In the genomic region with DNA sequence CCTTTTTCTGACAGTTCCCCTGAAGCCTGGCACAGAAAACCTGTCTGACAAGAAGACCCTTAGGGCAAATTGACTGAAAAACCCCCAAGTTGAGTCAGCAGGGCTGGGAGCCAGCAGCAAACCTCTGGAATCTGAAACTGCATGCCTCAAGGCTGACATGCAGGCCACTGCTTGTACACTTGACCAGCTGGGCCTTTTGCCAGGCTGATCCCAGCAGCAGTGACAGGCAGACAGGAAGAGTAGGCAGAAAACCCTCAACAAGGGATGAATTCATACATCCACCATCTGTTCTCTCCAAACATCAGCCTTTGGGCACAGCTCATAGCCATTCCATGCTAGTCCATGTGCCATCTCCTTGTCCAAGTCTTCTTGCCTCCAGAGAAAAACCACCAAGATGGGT, we compare ENCODE assay signal across 9 mouse cellular contexts. TPM values are rescaled to one million over a fixed set of nuclear protein-coding genes. Genes with fewer than 3 reads are reported as not detected.
DNase-seq lines count a peak whose midpoint lies in the region; ATAC-seq and TF ChIP-seq lines count a peak whose summit lies in the region.
"Had no signal": no experiment of that assay in that cellular context is flagged by ENCODE, and none has a peak within 500 bp of the region (broad histone marks: within the 10 kb centered on the region; RNA-seq: fewer than 3 reads in every experiment).

No protein-coding gene starts in this region.

- ATAC-seq in frontal cortex, adult (ENCODE audit: low TSS enrichment): peak; percentile 18; the same call in 1 of the 2 replicates
- ATAC-seq in monocyte, adult 5-6 weeks (replicated peaks; ENCODE audit: insufficient number of reproducible peaks, low FRiP score, low TSS enrichment, poor library complexity, severe bottlenecking): no peak

- TF ChIP-seq CTCF in kidney, adult 2 months (conservative IDR thresholded peaks at IDR 0.05; ENCODE audit: insufficient read depth, insufficient read length, low read depth, low read length): no peak

- no peak for TF ChIP-seq POLR2A in kidney, adult 2 months (IDR thresholded peaks at IDR 0.05; ENCODE audit: low read depth, low read length)

- no peaks in the 10 kb centered on the region; the same call in 1 of the 2 replicates for H3K36me3 ChIP-seq in kidney, adult 2 months (ENCODE audit: control insufficient read depth, insufficient read depth, low read length)

- no peak overlapping the region for H3K4me3 ChIP-seq in kidney, adult 2 months (ENCODE audit: insufficient read depth, low read depth, low read length)
- H3K4me3 ChIP-seq: megakaryocyte, embryonic 14.5 days had no signal

- H3K27ac ChIP-seq in kidney, adult 2 months (ENCODE audit: insufficient read depth, low read depth, low read length): peak overlapping the region; percentile 31; the same call in 1 of the 2 replicates

- peaks cover 24% of the 10 kb centered on the region for H3K4me1 ChIP-seq in kidney, adult 2 months (ENCODE audit: control insufficient read depth, insufficient read depth, low read length)

- no peaks in the 10 kb centered on the region for H3K27me3 ChIP-seq in kidney, adult 2 months (replicated peaks; ENCODE audit: control insufficient read depth, insufficient read depth, low read length)

- no peak for DNase-seq in frontal cortex, postnatal 14 days (ENCODE audit: low spot score in 2 of 2)
- peak; percentile 79 for DNase-seq in MN1 (ENCODE audit: low spot score)
- DNase-seq in forelimb bud, embryonic 11.5 days (ENCODE audit: low read depth, low spot score): peak; percentile 41
- DNase-seq in kidney, adult 2 months: peak; percentile 95
- peak; percentile 93 for DNase-seq in lung, postnatal 36 days
- no peak for DNase-seq in neural tube, embryonic 10.5 days (ENCODE audit: extremely low spot score, low spot score)

RNA-seq across cellular contexts. Expression of gene Angptl4, which starts 1.8 kb away (rescaled TPM):
- 19.2 and 21.0 TPM in 2 replicates for polyA plus RNA-seq in kidney, adult 2 months (2012; rRNA removed)
- 0.29 to 1.2 TPM in 2 of 3 replicates, not detected in the other for total RNA-seq in monocyte, adult 5-6 weeks (2017)

RNA-seq across cellular contexts. Expression of gene Rab11b, which starts 23.1 kb away (rescaled TPM):
- polyA plus RNA-seq in kidney, adult 2 months (2012; rRNA removed): 291 and 303 TPM in 2 replicates
- 41.4 to 78.7 TPM (median 59.2 TPM) in 3 replicates for total RNA-seq in monocyte, adult 5-6 weeks (2017)

RNA-seq across cellular contexts. Expression of gene Kank3, which starts 26.9 kb away (rescaled TPM):
- polyA plus RNA-seq in kidney, adult 2 months (2012; rRNA removed): 83.0 and 89.3 TPM in 2 replicates
- 8.6 to 12.3 TPM (median 10.3 TPM) in 3 replicates for total RNA-seq in monocyte, adult 5-6 weeks (2017)

RNA-seq across cellular contexts. Expression of gene Rps28, which starts 41.0 kb away (rescaled TPM):
- polyA plus RNA-seq in kidney, adult 2 months (2012; rRNA removed): 620 and 1,023 TPM in 2 replicates
- total RNA-seq in monocyte, adult 5-6 weeks (2017): 887 to 1,482 TPM (median 1,008 TPM) in 3 replicates

RNA-seq across cellular contexts. Expression of gene Ndufa7, which starts 41.0 kb away (rescaled TPM):
- 672 and 745 TPM in 2 replicates for polyA plus RNA-seq in kidney, adult 2 months (2012; rRNA removed)
- total RNA-seq in monocyte, adult 5-6 weeks (2017): 107 to 131 TPM (median 117 TPM) in 3 replicates

Comparison
In these comparisons a context has a peak if more than half of its experiments do, and no peak if none do; other contexts are left out.
1. DNase-seq: peak in MN1 (single experiment), forelimb bud, embryonic 11.5 days (single experiment), kidney, adult 2 months (single experiment) and lung, postnatal 36 days (single experiment); none in frontal cortex, postnatal 14 days (0 of 2) and neural tube, embryonic 10.5 days (single experiment).